Mouse (Mus musculus): ENCODE measurements around the gene Cfap58. TPM values are rescaled to one million over a fixed set of nuclear protein-coding genes. Genes with fewer than 3 reads are reported as not detected.

Gene Cfap58
- total and polyA plus RNA-seq, 3 experiments, result 0.02 to 2.1 (median 1.9) TPM

GRCm38 (mm10) chr19:47931982-47932638, 5.4 kb upstream of the Cfap58 start:
- 33% methylated on average over 7 of the region's 7 CpGs for WGBS
- Histone ChIP-seq H3K27ac (no peak overlapping the region), H3K4me3 (no peak overlapping the region), H3K9ac (ENCODE audit: low read depth, low read length) (no peak overlapping the region), H3K4me1 (ENCODE audit: control insufficient read depth, insufficient read depth, low read length) (no peaks in the 10 kb centered on the region; the same call in 1 of the 2 replicates), H3K79me2 (replicated peaks; ENCODE audit: control insufficient read depth, insufficient read depth, low read length) (no peaks in the 10 kb centered on the region), H3K36me3 (ENCODE audit: control insufficient read depth, insufficient read depth, low read length) (no peaks in the 10 kb centered on the region), H3K27me3 (ENCODE audit: control insufficient read depth, insufficient read depth, low read length) (no peaks in the 10 kb centered on the region)
- TF ChIP-seq CTCF (IDR thresholded peaks at IDR 0.05) (peak; percentile 93), EP300 (IDR thresholded peaks at IDR 0.05; ENCODE audit: insufficient read depth, low read depth, low read length) (peak; percentile 86), POLR2A (IDR thresholded peaks at IDR 0.05; ENCODE audit: insufficient read depth, low read depth, low read length) (no peak)
- peak in 1 of 2 experiments; percentile 24 for DNase-seq
- intact Hi-C loops (cut with DNase I), result loop anchor here (1.0 kb wide), 1 partner anchor 50 kb away; no protein-coding TSS in a partner anchor

DNA sequence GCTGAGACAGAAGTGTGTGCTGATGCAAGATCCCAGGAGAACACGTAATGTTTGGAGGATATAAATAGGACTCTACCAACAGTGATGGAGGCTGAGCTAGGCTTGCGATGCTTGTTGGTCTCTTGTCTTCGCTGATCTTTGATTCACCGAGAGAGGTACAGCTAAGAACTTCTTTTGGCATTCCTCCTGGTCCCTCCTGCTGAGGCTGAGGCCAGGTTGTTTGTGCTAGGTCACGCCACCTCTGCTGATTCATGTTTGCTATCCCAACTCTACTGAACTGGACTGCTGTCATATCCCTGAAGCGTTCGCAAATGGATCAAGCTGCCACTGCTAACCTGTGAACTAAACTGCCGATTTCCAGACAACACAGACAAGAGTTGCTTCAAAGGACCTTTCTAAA, 3.3 kb upstream of the Cfap58 start:
- Histone ChIP-seq H3K4me1 (ENCODE audit: control insufficient read depth, insufficient read depth, low read length) (no peaks in the 10 kb centered on the region; the same call in 1 of the 2 replicates), H3K79me2 (replicated peaks; ENCODE audit: control insufficient read depth, insufficient read depth, low read length) (no peaks in the 10 kb centered on the region), H3K4me3 (no peak overlapping the region), H3K36me3 (ENCODE audit: control insufficient read depth, insufficient read depth, low read length) (no peaks in the 10 kb centered on the region), H3K27ac (no peak overlapping the region), H3K27me3 (ENCODE audit: control insufficient read depth, insufficient read depth, low read length) (no peaks in the 10 kb centered on the region; the same call in 1 of the 2 replicates), H3K9ac (ENCODE audit: low read depth, low read length) (no peak overlapping the region)
- intact Hi-C loops (cut with DNase I), result no loop called here
- TF ChIP-seq POLR2A (IDR thresholded peaks at IDR 0.05; ENCODE audit: insufficient read depth, low read depth, low read length) (no peak), EP300 (IDR thresholded peaks at IDR 0.05; ENCODE audit: insufficient read depth, low read depth, low read length) (no peak), CTCF (IDR thresholded peaks at IDR 0.05) (no peak)
- DNase-seq, result no peak
- 82% methylated on average over 8 of the region's 8 CpGs for WGBS

- Histone ChIP-seq H3K4me1 (ENCODE audit: control insufficient read depth, insufficient read depth, low read length) (no peaks in the 10 kb centered on the region; the same call in 1 of the 2 replicates), H3K79me2 (replicated peaks; ENCODE audit: control insufficient read depth, insufficient read depth, low read length) (no peaks in the 10 kb centered on the region), H3K27me3 (ENCODE audit: control insufficient read depth, insufficient read depth, low read length) (no peaks in the 10 kb centered on the region; the same call in 1 of the 2 replicates), H3K36me3 (ENCODE audit: control insufficient read depth, insufficient read depth, low read length) (no peaks in the 10 kb centered on the region), H3K9ac (ENCODE audit: low read depth, low read length) (no peak overlapping the region), H3K27ac (no peak overlapping the region), H3K4me3 (no peak overlapping the region)
- intact Hi-C loops (cut with DNase I), result no loop called here
- TF ChIP-seq CTCF (IDR thresholded peaks at IDR 0.05), result no peak
- no peak for TF ChIP-seq POLR2A (IDR thresholded peaks at IDR 0.05; ENCODE audit: insufficient read depth, low read depth, low read length)
- DNase-seq, result no peak
- WGBS, result 78% methylated on average over 16 of the region's 16 CpGs
Measured at GRCm38 (mm10) chr19:47934636-47935238, 2.7 kb upstream of the Cfap58 start.

DNA sequence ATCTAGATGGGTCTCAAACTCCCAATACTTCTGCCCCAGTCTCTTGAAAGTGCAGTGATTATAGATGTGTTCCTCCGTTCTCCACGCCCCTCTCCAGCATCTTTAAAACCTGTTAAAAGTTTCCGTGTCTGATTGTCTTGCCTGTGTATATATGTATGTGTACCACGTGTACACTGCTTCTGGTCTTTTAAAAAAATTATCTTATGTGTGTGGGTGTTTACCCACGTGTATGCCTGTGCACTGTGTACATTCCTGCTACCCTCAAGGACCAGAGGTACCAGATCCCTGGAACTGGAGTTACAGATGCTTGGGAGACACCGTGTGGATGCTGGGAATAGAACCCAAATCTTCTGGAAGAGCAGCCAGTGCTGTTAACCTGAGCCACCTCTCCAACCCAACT, 1.9 kb upstream of the Cfap58 start:
- TF ChIP-seq POLR2A (IDR thresholded peaks at IDR 0.05; ENCODE audit: insufficient read depth, low read depth, low read length), result no peak
- TF ChIP-seq EP300 (IDR thresholded peaks at IDR 0.05; ENCODE audit: insufficient read depth, low read depth, low read length), result no peak
- TF ChIP-seq CTCF (IDR thresholded peaks at IDR 0.05), result no peak
- WGBS, result 73% methylated on average over 6 of the region's 6 CpGs

GRCm38 (mm10) chr19:47936490-47936889, 985 bp upstream of the Cfap58 start:
- intact Hi-C loops (cut with DNase I), result no loop called here
- no peak overlapping the region for H3K9ac ChIP-seq (ENCODE audit: low read depth, low read length)
- no peaks in the 10 kb centered on the region; the same call in 1 of the 2 replicates for H3K4me1 ChIP-seq (ENCODE audit: control insufficient read depth, insufficient read depth, low read length)
- no peak for DNase-seq
- 79% methylated on average over 11 of the region's 11 CpGs for WGBS
- no peaks in the 10 kb centered on the region for H3K36me3 ChIP-seq (ENCODE audit: control insufficient read depth, insufficient read depth, low read length)
- H3K27ac ChIP-seq, result no peak overlapping the region
- H3K79me2 ChIP-seq (replicated peaks; ENCODE audit: control insufficient read depth, insufficient read depth, low read length), result no peaks in the 10 kb centered on the region
- H3K4me3 ChIP-seq, result no peak overlapping the region
- peaks cover 1% of the 10 kb centered on the region; the same call in 1 of the 2 replicates for H3K27me3 ChIP-seq (ENCODE audit: control insufficient read depth, insufficient read depth, low read length)
- TF ChIP-seq EP300 (IDR thresholded peaks at IDR 0.05; ENCODE audit: insufficient read depth, low read depth, low read length), result no peak
- no peak for TF ChIP-seq CTCF (IDR thresholded peaks at IDR 0.05)
- no peak for TF ChIP-seq POLR2A (IDR thresholded peaks at IDR 0.05; ENCODE audit: insufficient read depth, low read depth, low read length)

More for the DNA sequence above, 1.9 kb upstream of the Cfap58 start:
- intact Hi-C loops (cut with DNase I), result no loop called here
- no peaks in the 10 kb centered on the region for H3K79me2 ChIP-seq (replicated peaks; ENCODE audit: control insufficient read depth, insufficient read depth, low read length)
- H3K4me3 ChIP-seq, result no peak overlapping the region
- no peaks in the 10 kb centered on the region; the same call in 1 of the 2 replicates for H3K4me1 ChIP-seq (ENCODE audit: control insufficient read depth, insufficient read depth, low read length)
- H3K27me3 ChIP-seq (ENCODE audit: control insufficient read depth, insufficient read depth, low read length), result peaks cover 1% of the 10 kb centered on the region; the same call in 1 of the 2 replicates
- DNase-seq, result no peak
- H3K27ac ChIP-seq, result no peak overlapping the region
- H3K9ac ChIP-seq (ENCODE audit: low read depth, low read length), result no peak overlapping the region
- no peaks in the 10 kb centered on the region for H3K36me3 ChIP-seq (ENCODE audit: control insufficient read depth, insufficient read depth, low read length)

- DNase-seq, result no peak
- TF ChIP-seq CTCF (IDR thresholded peaks at IDR 0.05) (no peak), POLR2A (IDR thresholded peaks at IDR 0.05; ENCODE audit: insufficient read depth, low read depth, low read length) (no peak), EP300 (IDR thresholded peaks at IDR 0.05; ENCODE audit: insufficient read depth, low read depth, low read length) (no peak)
- Histone ChIP-seq H3K4me1 (ENCODE audit: control insufficient read depth, insufficient read depth, low read length) (no peaks in the 10 kb centered on the region; the same call in 1 of the 2 replicates), H3K4me3 (no peak overlapping the region), H3K79me2 (replicated peaks; ENCODE audit: control insufficient read depth, insufficient read depth, low read length) (no peaks in the 10 kb centered on the region), H3K9ac (ENCODE audit: low read depth, low read length) (no peak overlapping the region), H3K36me3 (ENCODE audit: control insufficient read depth, insufficient read depth, low read length) (no peaks in the 10 kb centered on the region), H3K27me3 (ENCODE audit: control insufficient read depth, insufficient read depth, low read length) (peaks cover 1% of the 10 kb centered on the region; the same call in 1 of the 2 replicates), H3K27ac (no peak overlapping the region)
- 59% methylated on average over 9 of the region's 9 CpGs for WGBS
- intact Hi-C loops (cut with DNase I), result no loop called here
Measured at GRCm38 (mm10) chr19:47936938-47937337, 537 bp upstream of the Cfap58 start.
